Mouse (Mus musculus) ovary, postnatal 14 days (tissue): ENCODE measurements around the gene Htr2a.

Experiments used
- DNase-seq: peaks from one replicate; pipeline ENCODE4 v3.0.0; 2022; ENCODE audit warnings: low spot score

Htr2a gene

GRCm38 (mm10) chr14:74697432-74697831 lies 56.8 kb downstream of the Htr2a start:
- DNase-seq, result no peak

DNA sequence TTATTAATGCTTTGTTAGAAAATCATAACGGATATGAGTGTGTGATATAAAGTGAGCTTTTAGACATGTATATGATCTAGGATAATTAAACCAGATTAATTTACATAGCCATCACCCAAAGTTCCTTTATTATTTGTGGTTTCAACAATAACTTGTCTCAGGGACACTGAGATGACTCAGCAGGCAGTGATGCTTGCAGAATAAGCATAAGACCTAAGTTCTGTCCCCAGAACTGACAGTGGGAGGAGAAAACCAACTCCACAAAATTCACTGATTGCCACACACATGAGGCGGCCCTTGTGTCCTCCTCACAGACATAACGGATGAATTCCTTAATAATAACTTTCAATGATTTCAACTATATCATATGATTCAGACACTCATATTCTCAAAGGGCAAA lies 58.6 kb downstream of the Htr2a start:
- no peak for DNase-seq

DNA sequence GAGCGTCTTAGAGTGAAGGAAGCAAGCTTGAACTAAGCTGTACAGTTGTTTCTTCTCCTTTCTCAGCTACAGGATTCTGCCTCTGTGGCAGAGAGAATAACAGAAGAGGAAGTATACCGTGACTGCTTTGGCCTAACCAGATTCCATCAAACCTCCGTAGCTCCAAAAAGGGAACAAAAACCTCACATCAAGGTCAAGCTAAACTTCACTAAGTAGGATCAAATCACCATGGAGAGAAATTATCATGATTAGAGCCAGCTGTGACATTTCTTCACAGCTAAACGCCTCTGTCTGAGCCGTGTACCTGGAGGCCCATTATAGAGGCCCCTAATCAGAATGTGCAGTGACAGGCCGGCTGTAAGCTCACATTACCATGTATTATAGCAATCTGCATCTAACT lies 63.3 kb downstream of the Htr2a start:
- no peak for DNase-seq

GRCm38 (mm10) chr14:74709054-74709453 lies 68.4 kb downstream of the Htr2a start:
- peak; percentile 14 for DNase-seq

DNA sequence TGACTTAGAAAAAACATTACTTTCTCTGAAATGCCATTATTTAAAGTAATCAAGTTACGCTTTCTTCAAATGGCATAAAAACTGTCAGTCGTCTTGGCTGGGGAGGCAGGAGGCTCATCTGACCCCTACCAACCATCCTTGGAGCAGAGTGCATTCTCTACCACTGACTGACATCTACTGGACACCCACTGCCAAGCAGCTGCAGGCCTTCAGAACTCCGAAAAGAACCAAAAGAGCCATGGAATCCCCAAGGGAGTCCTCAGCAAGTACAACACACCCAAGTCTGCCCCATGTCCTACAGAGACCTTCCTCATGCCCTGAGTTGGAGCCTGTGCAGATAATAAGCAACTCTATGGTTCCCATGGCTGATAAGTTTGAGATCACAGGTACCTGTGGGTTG lies 82.9 kb downstream of the Htr2a start:
- DNase-seq, result no peak

- no peak for DNase-seq
Measured at GRCm38 (mm10) chr14:74731221-74732078, 90.8 kb downstream of the Htr2a start.

- DNase-seq, result peak; percentile 89
Measured at GRCm38 (mm10) chr14:74732079-74732783, 91.6 kb downstream of the Htr2a start, which contains the start of gene Esd. TSS of gene Esd (plus strand) at chr14:74732297.

DNA sequence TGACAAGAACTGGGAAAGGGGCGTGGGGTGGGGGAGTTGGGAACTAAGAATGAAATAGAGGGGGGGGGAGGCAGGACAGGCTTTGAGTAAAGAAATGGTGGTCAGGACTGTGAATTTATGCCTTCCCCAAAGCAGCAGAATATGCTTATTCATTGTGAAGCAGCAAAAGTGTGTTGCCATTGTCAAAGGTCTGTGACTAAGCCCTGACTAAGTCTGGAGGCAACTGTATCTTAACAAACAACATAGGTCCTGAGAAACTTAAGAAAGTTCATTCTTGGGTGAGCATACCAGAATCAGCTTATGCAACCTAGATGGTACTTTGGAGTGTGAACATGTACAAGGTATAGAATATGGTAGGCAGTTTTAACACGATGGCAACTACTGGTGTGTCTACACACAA lies 92.8 kb downstream of the Htr2a start:
- no peak for DNase-seq

DNA sequence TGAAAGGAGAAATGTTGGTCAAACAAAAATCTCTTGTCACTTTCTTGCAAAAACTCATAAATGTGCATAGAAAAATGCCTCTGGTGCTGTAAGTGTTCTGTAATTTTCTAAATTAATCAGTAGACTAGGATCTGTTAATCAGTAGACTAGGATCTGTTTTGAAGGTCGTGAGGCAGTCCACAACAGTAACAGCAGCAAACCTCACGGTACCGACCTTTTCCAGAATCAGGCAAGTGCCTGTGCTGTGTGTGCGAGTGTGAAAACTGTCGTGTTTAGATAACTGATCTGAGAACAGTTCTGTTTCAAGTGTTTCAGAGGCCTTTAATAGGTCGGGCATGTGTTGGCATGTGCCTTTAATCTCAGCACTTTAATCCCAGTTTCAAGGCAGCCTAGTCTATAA lies 94.8 kb downstream of the Htr2a start:
- DNase-seq, result no peak

DNA sequence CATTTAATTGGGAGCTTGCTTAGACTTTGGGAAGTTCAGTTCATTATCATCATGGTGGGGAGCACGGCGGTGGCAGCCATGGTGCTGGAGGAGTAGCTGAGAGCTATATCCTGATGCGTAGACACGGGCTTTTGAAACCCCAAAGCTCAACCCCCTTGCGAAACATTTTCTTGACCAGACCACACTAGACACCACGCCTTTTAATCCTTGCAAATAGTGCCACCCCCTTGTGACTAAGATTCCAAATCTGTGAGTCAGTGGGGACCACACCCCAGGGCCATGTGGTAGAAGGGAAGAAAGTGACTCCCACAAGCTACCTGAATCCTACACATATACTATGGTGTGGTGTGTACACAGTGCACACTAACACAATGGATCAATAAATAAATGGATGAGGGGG lies 96.2 kb downstream of the Htr2a start:
- no peak for DNase-seq
